Mouse (Mus musculus) layer of hippocampus, adult 2 months (tissue): ENCODE data around the gene Lzts2. TPM values are rescaled to one million over a fixed set of nuclear protein-coding genes. Genes with fewer than 3 reads are reported as not detected.

Experiments used
- DNase-seq, 2 experiments: peaks; one replicate each; pipeline ENCODE4 v3.0.0; 2022; ENCODE audit warnings: low spot score in 2 of 2
- H3K27ac ChIP-seq: fragments of 200-600 bp; 2 replicates; pipeline ENCODE4 v1.8.1; 2022
- H3K4me3 ChIP-seq: fragments of 200-600 bp; 2 replicates; pipeline ENCODE4 v1.8.1; 2022; ENCODE audit warnings: mild to moderate bottlenecking
- CTCF ChIP-seq: fragments of 200-600 bp; conservative IDR thresholded peaks from 2 replicates; pipeline ENCODE4 v1.8.1; 2022; ENCODE audit warnings: antibody characterized with exemption, mild to moderate bottlenecking, moderate library complexity
- long read RNA-seq, 2 experiments: library from polyadenylated mRNA; stranded (forward); transcript quantifications; one replicate each; pipeline ENCODE4 v2.0.0; 2021; ENCODE audit warnings: borderline mapping rate in 2 of 2
- total RNA-seq, 2 experiments: library from RNA; stranded (reverse); gene quantifications; 2 replicates each; pipeline ENCODE4 v1.2.3; 2021

Gene Lzts2
- total RNA-seq, result 10 to 100 TPM; 28.5 to 30.1 TPM
- long read RNA-seq, experiment 1, transcript Lzts2-202 (5 exons, 2,694 nt), result major isoform, 10 of 16 reads
- long read RNA-seq, experiment 1, partial matches to known transcripts, result 1 of 16 reads
- long read RNA-seq, experiment 1, other reads (novel, unspliced or antisense), result 2 of 16 reads
- long read RNA-seq, experiment 2, transcript Lzts2-202 (5 exons, 2,694 nt), result major isoform, 28 of 49 reads
- long read RNA-seq, experiment 2, partial matches to known transcripts, result 9 of 49 reads
- long read RNA-seq, experiment 2, other reads (novel, unspliced or antisense), result 6 of 49 reads

DNA sequence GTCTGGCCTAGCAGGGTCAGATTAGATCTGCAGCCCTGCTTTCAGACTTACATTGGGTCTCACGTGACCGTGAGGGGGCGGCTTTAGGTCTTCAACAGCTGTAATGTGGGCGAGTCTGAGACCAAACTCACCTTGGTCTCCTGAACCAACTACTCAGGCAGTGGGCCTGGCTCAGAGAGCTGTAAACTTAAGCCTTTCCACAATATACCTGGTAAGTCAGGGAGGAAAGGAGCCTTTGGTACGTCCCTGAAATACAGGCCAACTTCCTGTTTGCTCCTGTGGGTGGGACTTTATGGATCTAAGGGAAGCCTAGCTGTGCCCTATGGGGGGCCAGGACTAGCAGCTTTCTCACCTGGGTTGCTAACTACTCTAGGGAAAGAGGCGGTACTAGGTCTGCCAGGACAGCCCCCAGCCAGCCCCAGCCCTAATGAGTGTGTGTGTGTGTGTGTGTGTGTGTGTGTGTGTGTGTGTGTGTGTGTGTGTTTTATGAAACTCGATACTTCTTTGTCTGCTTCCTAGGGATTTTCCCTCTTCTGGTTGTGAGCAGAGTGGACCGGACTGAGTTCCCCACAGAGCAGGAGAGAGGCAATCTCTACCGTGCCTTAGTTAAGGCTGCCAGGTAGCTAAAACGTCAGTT lies at the start of gene Lzts2:
Lzts2 (plus strand) TSS at position 80 of the 637 bp plus-strand sequence.
- no peak for DNase-seq
- Histone ChIP-seq H3K4me3 (peak within 1 kb of the TSS; percentile 59), H3K27ac (peak within 1 kb of the TSS; percentile 83)
- TF ChIP-seq CTCF, result no peak

DNA sequence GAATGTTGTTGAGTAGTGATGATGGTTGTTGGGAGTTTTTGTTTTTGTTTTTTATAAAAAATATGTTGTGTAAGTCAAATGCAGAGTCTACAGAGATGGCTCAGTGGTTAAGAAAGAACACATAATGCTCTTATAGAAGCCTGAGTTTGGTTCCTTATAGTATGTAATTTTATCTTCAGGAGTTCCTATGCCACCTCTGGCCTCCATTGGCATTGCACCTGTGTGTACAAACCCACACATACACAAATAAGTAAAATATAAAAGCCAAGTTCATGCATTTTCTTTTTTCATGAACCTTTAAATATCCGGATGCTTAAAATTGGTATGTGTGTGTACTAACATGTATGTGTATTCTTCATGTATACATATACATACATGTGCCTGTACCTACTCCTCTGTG lies 48.2 kb upstream of the Lzts2 start:
- Histone ChIP-seq H3K27ac (no peak overlapping the region), H3K4me3 (no peak overlapping the region)
- DNase-seq, result no peak
- peak; percentile 56 for TF ChIP-seq CTCF

DNA sequence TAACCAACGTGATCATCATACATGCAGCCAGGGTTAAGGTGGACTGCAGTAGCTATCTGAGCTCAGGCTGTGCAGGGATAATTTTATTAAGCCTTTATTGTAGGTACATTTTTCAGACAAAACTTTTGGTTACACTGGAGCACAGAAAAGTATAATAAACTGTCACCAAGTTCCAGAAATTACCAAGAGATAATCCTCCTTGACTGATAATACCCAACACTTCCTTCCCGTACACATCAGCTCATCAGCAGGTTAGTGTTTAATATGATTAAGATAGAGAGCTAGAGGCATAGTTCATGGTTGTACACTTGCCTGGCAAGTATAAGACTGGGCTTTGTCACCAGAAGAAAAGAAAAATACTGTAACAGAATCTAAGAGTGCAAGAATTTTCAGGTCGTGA lies 45.9 kb upstream of the Lzts2 start:
- no peak for TF ChIP-seq CTCF
- no peak for DNase-seq
- Histone ChIP-seq H3K4me3 (no peak overlapping the region), H3K27ac (no peak overlapping the region)

DNA sequence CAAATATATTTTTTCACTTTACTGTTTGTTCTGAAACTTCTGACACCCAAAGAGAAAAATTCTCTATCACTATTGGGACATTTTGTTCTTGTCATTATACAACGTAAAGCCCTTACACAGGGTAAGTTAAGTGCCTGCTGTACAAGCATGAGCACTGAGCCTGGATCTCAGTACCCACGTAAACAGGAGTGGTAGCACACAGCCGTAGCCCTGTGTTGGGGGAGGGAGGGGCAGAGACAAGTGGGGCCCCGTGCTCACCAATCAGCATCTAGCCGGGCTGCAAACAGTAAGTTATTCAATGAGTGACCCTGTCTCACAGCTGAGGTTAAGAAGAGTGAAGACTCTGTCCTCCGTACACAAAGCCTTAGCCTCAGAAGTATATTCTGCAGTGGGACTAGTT lies 37.6 kb upstream of the Lzts2 start:
- no peak overlapping the region for H3K27ac ChIP-seq
- DNase-seq, result no peak
- no peak overlapping the region for H3K4me3 ChIP-seq
- no peak for TF ChIP-seq CTCF

DNA sequence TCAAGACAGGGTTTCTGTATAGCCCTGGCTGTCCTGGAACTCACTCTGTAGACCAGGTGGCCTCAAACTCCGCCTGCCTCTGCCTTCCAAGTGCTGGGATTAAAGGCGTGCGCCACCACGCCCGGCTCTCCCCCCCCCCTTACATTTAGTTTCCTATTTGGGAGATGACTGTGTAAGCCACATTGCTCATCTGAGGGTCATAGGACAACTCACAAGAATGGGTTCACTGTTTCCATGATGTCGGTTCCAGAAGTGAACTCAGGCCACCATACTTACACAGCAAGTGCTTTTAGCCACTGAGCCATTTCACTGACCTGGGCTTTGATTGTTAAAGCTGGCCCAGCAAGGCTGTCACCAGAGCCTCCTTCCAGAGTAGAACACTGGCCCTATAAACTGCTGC lies 37.1 kb upstream of the Lzts2 start:
- no peak for DNase-seq
- Histone ChIP-seq H3K27ac (no peak overlapping the region), H3K4me3 (no peak overlapping the region)
- TF ChIP-seq CTCF, result no peak

DNA sequence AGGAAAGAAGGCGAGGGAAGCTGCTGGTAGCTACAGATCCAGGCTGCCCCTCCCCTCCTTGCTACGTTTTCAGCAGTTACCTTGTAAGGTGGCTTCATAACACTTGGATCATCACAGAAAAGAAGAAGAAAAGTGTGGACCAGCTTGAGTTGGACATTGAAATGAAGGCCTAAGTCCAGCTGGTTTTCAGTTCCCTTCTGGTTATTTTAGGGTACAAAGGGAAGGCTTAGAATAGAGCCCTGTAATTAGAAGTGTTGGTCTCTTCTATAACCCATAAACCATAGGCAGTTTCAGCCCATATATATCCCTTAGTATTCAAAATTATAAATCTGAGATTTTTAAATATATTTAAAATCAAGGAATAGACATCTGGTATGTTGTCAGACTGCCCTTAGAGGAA lies 33.4 kb upstream of the Lzts2 start:
- Histone ChIP-seq H3K27ac (peak overlapping the region; percentile 46; the same call in 1 of the 2 replicates), H3K4me3 (no peak overlapping the region)
- no peak for TF ChIP-seq CTCF
- DNase-seq, result no peak

DNA sequence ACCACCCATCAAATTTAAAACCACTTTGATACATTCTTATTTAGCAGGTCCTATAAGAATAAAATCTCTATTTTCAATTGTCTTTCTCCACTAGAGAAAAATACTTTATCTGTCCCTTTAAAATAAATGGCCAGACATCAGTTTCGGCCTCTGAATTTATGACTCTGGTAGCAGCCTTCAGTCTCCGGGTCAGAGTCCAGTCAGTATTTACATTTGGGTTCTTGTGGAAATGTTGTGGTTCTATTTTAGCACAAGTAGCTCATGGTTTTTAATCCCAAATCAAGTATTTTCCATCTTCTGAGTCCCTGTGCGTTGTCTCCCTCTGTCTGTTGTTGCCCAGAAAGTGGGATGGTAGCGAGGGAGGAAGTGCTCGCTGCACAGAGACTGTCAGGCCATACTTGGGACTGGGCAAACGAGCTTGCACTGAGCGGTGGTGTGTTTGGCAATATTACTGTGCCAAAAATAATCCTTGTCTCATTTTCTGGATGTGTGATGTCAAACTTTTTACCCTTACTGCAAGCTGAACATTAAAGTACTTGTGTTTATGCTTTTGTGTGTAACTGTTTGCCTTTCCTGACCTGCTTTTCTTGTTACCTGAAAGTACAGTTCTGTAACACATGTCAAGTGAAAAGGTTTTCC lies 31.6 kb upstream of the Lzts2 start:
- no peak for DNase-seq
- Histone ChIP-seq H3K4me3 (no peak overlapping the region), H3K27ac (peak overlapping the region; percentile 1; the same call in 1 of the 2 replicates)
- no peak for TF ChIP-seq CTCF

DNA sequence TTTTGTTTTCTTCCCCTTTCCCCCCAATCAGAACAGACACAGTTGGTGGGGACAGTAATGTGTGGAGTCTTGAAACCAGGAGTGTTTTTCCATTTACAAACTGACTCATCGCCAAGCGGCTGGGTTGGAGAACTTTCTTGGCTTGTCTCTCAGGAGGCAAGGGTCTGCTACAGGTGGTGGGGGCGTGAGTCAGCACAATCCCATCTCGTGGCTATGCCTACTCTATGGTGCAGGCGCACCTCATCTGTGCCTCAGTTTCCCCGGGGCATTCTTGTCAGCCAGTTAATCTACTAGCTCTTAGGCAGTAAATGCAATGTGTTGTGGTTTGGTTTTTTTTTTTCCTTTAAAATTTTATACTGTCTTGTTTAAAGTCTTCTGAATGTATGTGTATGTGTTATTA lies 30.8 kb upstream of the Lzts2 start:
- Histone ChIP-seq H3K27ac (no peak overlapping the region), H3K4me3 (no peak overlapping the region)
- no peak for DNase-seq
- no peak for TF ChIP-seq CTCF

DNA sequence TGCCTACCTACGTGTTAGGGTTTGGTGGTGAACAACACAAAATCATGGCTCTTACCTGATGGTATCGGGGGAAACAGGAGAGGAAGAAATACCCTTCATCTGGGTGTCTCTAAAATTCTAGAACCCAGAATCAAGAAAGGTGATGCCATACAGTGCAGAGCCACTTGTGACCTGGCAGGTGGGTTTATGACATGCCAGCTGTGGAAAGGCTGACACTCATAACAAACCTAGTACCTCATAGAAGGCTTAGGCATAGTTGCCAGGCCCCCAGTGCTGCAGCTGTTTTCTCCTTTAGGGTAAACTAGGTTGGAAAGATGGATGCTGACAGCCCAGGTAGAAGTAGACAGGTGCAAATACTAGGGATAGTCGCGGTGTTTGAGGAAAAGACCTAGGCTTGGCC lies 29.8 kb upstream of the Lzts2 start:
- no peak for TF ChIP-seq CTCF
- no peak overlapping the region for H3K4me3 ChIP-seq
- no peak for DNase-seq
- H3K27ac ChIP-seq, result no peak overlapping the region

DNA sequence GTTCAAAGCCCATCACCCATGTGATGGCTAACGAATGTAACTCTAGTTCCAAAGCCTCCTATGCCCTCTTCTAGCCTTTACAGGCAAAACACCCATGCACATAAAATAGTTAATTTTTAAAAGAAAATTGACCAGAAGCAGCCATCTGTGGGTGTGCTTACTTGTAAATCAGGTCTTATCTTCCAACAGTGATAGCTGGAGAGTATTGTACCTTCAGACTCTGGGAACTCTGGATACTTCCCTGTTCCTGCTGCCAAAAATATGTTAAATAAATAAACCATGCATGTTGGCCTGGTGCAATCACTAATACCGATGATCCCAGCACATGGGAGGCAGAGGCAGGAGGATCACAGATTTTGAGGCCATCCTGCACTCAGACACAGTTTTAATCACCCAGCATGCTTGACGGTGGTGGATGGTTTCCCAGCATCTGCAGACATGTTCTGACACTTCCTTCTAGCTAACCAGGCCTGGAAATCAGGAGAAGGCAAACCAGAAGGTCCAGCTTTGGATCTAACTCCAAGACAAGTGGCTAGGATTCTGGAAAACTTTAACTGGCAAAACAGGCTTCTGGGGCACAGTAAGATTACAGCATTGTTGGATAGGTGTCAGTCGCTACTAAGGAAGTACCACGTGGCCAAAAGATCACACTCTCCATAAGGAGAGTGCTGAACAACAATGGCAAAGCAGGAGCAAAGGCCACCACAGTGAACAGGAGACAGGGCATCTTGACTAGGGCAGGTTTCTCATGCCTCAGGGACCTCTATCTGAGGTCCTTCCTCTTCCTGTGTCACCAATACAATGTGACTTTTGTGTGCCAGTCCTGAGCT lies 28.8 kb upstream of the Lzts2 start:
- Histone ChIP-seq H3K27ac (no peak overlapping the region), H3K4me3 (no peak overlapping the region)
- no peak for DNase-seq
- no peak for TF ChIP-seq CTCF

DNA sequence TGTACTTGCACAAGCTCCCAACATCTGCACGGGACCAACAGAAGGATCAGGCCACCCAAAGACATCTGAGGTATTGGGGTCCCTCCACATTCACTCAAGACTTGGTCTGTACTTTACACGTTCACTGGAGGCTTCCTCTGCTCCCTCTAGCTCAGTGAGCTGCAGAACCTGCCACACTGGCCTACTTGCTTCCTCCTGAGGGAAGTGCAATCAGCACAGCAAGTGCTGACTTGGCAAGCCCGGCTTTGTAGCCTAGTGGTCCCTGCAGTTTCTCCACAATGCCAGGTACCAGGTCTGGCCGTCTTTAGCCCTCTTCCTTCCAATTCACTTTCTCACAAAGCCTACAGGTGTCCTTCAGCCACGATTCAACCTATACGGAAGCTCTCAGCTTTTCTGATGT lies 27.2 kb upstream of the Lzts2 start:
- no peak for TF ChIP-seq CTCF
- Histone ChIP-seq H3K27ac (0 out of 2 replicates have a peak overlapping the region, but pooled peaks have one; percentile 9), H3K4me3 (no peak overlapping the region)
- DNase-seq, result no peak

DNA sequence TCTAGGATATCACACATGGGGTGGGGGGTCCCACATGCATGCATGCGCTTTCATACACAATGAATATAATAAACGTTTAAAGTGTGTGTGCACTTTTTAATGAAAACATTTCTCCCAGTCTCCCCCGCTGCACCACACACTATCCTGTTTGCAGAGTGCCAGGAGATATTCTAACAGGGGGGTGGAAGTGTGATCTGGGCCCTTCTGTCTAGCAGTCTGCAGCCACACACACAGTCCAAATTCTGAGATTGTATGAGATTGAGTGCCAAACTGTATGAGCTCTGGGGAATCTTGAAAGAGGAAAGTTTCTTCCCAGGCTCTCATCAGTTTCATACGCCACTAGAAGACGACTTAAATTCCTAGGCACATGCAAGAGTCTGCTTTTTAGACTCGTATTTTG lies 26.4 kb upstream of the Lzts2 start:
- Histone ChIP-seq H3K27ac (no peak overlapping the region), H3K4me3 (no peak overlapping the region)
- no peak for TF ChIP-seq CTCF
- DNase-seq, result peak; percentile 67 to 76

DNA sequence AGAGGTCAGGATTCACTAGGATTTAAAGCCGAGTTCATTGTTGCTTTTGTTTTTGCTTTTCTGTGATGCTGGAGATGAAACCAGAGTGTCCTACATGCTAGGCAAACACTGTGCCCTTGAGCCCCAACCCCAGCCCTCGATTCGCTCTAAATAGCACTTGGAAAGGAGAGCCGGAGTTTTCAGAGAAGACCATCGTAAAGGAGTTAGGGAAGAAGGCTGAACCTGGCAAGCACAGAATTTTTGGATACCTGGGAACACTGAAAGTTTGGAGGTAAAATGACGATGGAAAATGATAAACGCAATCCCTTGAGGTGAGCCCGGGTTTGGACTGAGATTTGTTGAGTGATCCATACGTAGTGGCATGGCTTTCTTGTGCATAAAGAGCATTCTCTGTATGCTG lies 25.9 kb upstream of the Lzts2 start:
- Histone ChIP-seq H3K4me3 (peak overlapping the region; percentile 73), H3K27ac (no peak overlapping the region)
- no peak for DNase-seq
- no peak for TF ChIP-seq CTCF
